Mouse (Mus musculus) neutrophil, adult 83 days (primary cell): ENCODE results near the gene Olfr818. TPM values are rescaled to one million over a fixed set of nuclear protein-coding genes. Genes with fewer than 3 reads are reported as not detected.

Source experiments
- total RNA-seq, 2 experiments: library from RNA; stranded (reverse); gene quantifications; one replicate each; pipeline ENCODE4 v1.2.4; 2023

Olfr818 gene
- total RNA-seq = not detected

GRCm38 (mm10) chr10:129949000-129949399, at the start of gene Olfr818:
Gene Olfr818, minus strand, starts transcription at chr10:129949100.

GRCm38 (mm10) chr10:129984962-129985361, 36.1 kb upstream of the Olfr818 start, which contains the start of gene Gm10310:
Gene Gm10310, minus strand, starts transcription at chr10:129985062.

DNA sequence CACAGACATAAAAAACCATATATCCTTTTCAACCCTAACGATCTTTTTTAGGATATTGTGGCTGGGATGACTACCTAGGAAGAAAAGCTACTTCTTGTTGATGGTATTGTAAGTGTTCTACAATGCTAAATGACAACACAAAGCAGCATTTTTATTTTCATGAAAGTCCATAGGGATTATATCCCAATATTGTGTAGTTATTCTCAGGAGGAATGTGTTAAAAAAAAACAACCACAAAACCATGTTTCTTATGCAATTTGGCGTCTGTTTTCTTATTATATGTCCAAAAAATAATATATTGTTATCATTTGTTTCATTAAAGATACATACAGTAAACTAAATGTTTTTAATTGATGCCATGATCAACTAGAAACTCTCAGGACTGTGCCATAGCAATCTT, 27.1 kb upstream of the Olfr818 start, which contains the start of gene Olfr247:
Olfr247 (minus strand) TSS at position 101 of the 400 bp plus-strand sequence.

GRCm38 (mm10) chr10:129967166-129967565, 18.3 kb upstream of the Olfr818 start, which contains the start of gene Olfr819:
Gene Olfr819, minus strand, starts transcription at chr10:129967266.

DNA sequence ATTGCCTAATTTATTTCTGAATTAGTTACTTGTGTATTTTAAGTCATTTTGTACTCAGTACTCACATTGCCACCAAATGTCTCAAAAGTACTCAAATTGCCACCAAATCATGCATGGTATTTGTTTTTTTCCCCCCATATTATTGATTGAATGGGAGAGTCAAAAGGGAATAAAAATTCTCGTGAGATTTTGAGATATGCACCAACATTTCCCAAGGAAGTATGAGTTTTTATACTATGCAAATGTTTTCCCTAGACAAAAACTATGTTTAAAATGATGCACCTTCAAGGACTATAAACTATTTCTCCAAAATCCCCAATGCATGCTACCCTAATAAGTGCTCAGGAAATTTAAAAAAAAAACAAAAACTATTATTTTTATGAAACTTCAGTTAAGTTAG, 33.4 kb downstream of the Olfr818 start, which contains the start of gene Olfr816:
Olfr816 (minus strand) TSS at position 101 of the 400 bp plus-strand sequence.

DNA sequence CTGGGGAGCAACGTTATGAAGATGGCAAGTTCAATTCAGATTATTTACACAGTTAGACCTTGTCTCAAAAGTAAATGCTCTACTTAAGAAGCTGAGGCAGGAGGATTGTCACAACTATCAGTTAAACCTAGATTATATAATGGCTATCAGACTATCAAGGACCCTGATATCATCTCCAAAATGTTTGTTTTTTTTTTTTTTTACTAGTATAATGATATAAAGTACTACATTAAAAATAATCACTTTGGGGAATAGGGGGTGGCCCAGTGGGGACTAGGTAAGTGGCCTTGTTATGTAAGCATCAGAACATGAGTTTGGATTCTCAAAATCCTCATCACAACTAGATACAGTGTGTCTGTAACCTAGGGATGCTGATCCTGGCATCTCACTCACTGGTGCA, 43.1 kb downstream of the Olfr818 start, which contains the start of gene Olfr815:
Olfr815 (minus strand) TSS at position 101 of the 400 bp plus-strand sequence.

Other genes with a start within 250 kb of the Olfr818 start
- not detected for gene Olfr804, start 245.9 kb downstream of the Olfr818 start, total RNA-seq
- not detected for gene Olfr805, start 219.7 kb downstream of the Olfr818 start, total RNA-seq
- gene Olfr806, start 207.2 kb downstream of the Olfr818 start, total RNA-seq = not detected
- not detected for gene Olfr807, start 191.3 kb downstream of the Olfr818 start, total RNA-seq
- not detected for gene Olfr808, start 183.6 kb downstream of the Olfr818 start, total RNA-seq
- gene Olfr809, start 174.5 kb downstream of the Olfr818 start, total RNA-seq = not detected
- not detected for gene Olfr810, start 154.2 kb downstream of the Olfr818 start, total RNA-seq
- not detected for gene Olfr811, start 144.7 kb downstream of the Olfr818 start, total RNA-seq
- gene Olfr812, start 103.0 kb downstream of the Olfr818 start, total RNA-seq = not detected
- gene Olfr813, start 93.7 kb downstream of the Olfr818 start, total RNA-seq = not detected
- not detected for gene Olfr814, start 69.2 kb downstream of the Olfr818 start, total RNA-seq
- gene Olfr815, start 43.2 kb downstream of the Olfr818 start, total RNA-seq = not detected
- not detected for gene Olfr816, start 33.5 kb downstream of the Olfr818 start, total RNA-seq
- not detected for gene Olfr819, start 18.2 kb upstream of the Olfr818 start, total RNA-seq
- not detected for gene Olfr247, start 27.0 kb upstream of the Olfr818 start, total RNA-seq
- not detected for gene Gm10310, start 36.0 kb upstream of the Olfr818 start, total RNA-seq
- not detected for gene Olfr820, start 63.5 kb upstream of the Olfr818 start, total RNA-seq
- not detected for gene Olfr821, start 81.2 kb upstream of the Olfr818 start, total RNA-seq
- gene Olfr822, start 122.1 kb upstream of the Olfr818 start, total RNA-seq = not detected
- gene Olfr823, start 166.3 kb upstream of the Olfr818 start, total RNA-seq = not detected
- not detected for gene Olfr824, start 180.9 kb upstream of the Olfr818 start, total RNA-seq
- gene Olfr825, start 217.7 kb upstream of the Olfr818 start, total RNA-seq = not detected
- gene Olfr826, start 235.1 kb upstream of the Olfr818 start, total RNA-seq = not detected